Mouse (Mus musculus): ENCODE data around the gene Gkn3.

Gkn3 gene

GRCm38 (mm10) chr6:87354441-87354840 lies 34.3 kb downstream of the Gkn3 start:
- in situ Hi-C loops (cut with MboI, MseI): no loop called here

GRCm38 (mm10) chr6:87350829-87351228 lies 37.9 kb downstream of the Gkn3 start, which contains the start of gene Gkn1:
Gene Gkn1 (minus strand): TSS chr6:87350942.
- in situ Hi-C loops (cut with MboI, MseI): no loop called here

DNA sequence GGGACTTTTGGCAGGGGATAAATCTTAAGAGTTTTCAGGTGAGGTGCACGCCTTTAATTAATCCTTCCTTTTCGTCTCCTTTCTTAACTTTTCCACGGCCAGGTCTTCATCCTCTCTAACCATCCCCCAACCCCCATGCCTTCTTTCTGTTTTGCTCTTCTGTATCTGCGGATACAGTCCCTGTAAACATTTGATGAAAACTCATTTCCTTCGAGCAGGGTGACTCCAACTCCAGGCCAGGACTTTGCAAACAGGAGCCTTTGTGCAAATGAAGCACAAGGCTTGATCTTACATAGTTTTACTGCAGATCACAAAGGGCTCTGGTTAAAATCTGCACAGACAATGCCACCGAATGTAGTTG lies 52.8 kb downstream of the Gkn3 start:
- in situ Hi-C loops (cut with MboI, MseI): no loop called here

DNA sequence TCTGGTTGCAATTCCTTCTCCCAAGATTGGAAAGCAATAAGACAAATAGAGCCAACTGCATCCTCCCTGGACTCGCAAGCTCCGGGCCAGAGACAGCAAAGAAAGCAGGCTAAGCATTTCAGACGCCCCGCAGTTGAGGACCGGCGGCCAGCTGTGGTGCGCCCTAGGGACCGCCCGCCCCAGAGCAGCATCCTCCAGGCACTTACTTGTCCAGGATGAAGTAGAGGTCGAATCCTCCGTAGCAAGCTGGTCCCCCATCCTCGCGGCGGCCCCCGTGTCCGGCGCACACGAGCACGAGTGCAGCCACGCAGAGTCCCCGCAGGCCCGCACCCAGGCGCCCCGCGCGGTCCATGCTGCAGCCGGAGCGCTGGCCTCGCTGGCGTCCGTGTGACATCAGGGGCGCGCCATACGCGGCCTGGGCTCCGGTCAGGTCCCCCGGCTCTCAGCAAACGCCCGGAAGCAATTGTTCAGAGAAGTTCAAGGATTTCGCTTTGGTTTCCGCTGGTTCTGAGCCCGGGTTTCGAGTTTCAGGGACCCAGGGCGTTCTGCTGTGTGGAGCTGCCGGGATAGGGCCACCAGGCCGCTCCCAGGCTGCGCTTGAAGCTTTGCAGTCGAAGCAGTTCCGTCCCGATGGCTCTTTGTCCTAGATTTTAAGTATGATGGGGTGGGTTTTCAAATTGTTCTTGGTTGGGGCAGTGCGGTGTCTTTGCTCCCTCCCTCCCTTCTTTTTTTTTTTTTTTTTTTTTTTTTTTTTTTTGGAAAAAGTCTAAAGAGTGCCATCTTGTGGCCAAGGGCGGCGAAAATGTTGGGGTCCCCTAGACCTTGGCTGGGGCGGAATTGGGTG lies 53.4 kb downstream of the Gkn3 start, which contains the start of gene Antxr1:
Gene Antxr1, minus strand, starts transcription at position 731 of the 844 bp plus-strand sequence.
- in situ Hi-C loops (cut with MboI, MseI): no loop called here

DNA sequence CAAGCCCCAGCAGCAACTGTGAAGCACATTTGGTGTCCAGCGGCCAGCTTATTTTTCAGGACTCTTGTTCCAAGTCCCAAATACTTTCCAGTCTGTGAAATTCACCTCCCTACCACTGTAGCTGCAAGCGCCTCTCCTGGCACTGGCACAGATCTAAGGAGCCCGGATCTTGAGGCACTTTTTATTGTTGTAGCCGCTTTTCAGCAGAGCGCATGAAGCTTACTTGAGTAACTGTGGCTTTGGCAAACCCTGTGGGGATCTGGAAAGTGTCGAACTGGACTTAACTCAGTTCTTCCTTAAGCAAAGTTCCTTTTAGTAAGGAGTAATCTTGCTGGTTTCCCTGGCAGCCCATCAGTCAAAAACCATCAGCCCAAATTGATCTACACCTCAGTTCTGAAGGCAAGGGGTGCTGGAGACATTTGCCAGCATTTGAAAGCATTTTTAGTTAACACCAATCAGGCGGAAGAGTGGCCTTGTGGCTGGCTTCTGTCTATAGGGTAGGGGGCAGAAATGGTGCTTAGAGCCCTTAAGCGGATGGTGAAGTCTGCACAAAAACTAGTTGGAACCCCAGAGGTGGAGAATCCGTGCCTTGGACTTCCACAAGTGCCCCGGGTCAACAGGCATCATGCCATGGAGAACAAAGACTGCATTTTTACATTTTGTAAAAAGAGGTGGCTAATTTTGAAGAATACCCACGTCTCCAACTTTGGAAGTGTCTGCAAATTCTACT lies 54.2 kb downstream of the Gkn3 start:
- in situ Hi-C loops (cut with MboI, MseI): no loop called here

Data from T-helper 2 cell (primary cell).